Mouse (Mus musculus) neural tube, embryonic 15.5 days (tissue): ENCODE measurements around the gene Adam12. TPM values are rescaled to one million over a fixed set of nuclear protein-coding genes. Genes with fewer than 3 reads are reported as not detected.

Experiments used
- ATAC-seq: fragments of 200-750 bp; cut with Nextera tagmentation; 2 replicates; pipeline ENCODE4 v1.8.0; 2017; ENCODE audit warnings: mild to moderate bottlenecking, moderate TSS enrichment, moderate library complexity; ENCODE audit not compliant: low FRiP score
- H3K27ac ChIP-seq: fragments of 300-500 bp; sonication (generic); replicated peaks from 2 replicates; pipeline ENCODE4 v1.5.1; 2015; ENCODE audit warnings: mild to moderate bottlenecking, inconsistent platforms
- H3K27me3 ChIP-seq: fragments of 300-500 bp; sonication (generic); replicated peaks from 2 replicates; pipeline ENCODE4 v1.6.1; 2015; ENCODE audit warnings: inconsistent platforms
- H3K36me3 ChIP-seq: fragments of 300-500 bp; sonication (generic); 2 replicates; pipeline ENCODE4 v1.6.1; 2015; ENCODE audit warnings: inconsistent platforms
- H3K4me1 ChIP-seq: fragments of 300-500 bp; sonication (generic); 2 replicates; pipeline ENCODE4 v1.6.1; 2015; ENCODE audit warnings: inconsistent platforms
- H3K4me2 ChIP-seq: fragments of 300-500 bp; sonication (generic); 2 replicates; pipeline ENCODE4 v1.6.1; 2015; ENCODE audit warnings: inconsistent platforms, mild to moderate bottlenecking, moderate library complexity
- H3K4me3 ChIP-seq: fragments of 300-500 bp; sonication (generic); replicated peaks from 2 replicates; pipeline ENCODE4 v1.5.1; 2015; ENCODE audit warnings: mild to moderate bottlenecking, inconsistent platforms
- H3K9ac ChIP-seq: fragments of 300-500 bp; sonication (generic); replicated peaks from 2 replicates; pipeline ENCODE4 v1.6.1; 2015; ENCODE audit warnings: mild to moderate bottlenecking, inconsistent platforms
- H3K9me3 ChIP-seq: fragments of 300-500 bp; sonication (generic); replicated peaks from 2 replicates; pipeline ENCODE4 v1.6.1; 2016; ENCODE audit warnings: inconsistent platforms
- WGBS: fragments of 180-500 bp; shearing (Covaris S2); methylation state at CpG from one replicate; pipeline ENCODE4 v1.1.7; 2015; ENCODE audit warnings: mixed read lengths; 5-methylcytosine and 5-hydroxymethylcytosine counted together
- polyA plus RNA-seq: library from polyadenylated mRNA; unstranded; fragments of >200 nt; fragmentation: Nextera tagmentation; extraction: Ambion mirVana; gene quantifications from 2 replicates; pipeline ENCODE4 v1.2.1, GENCODE M21; 2015

Adam12 gene
- polyA plus RNA-seq, 1 experiment from 2014 or later: 3.7 TPM

- no peak overlapping the region for H3K9ac ChIP-seq
- no peaks in the 10 kb centered on the region for H3K27me3 ChIP-seq
- no peaks in the 10 kb centered on the region for H3K9me3 ChIP-seq
- WGBS: 21% methylated on average over 2 of the region's 2 CpGs
- no peak for ATAC-seq
- H3K36me3 ChIP-seq: no peaks in the 10 kb centered on the region
- peaks cover 7% of the 10 kb centered on the region; the same call in 1 of the 2 replicates for H3K4me1 ChIP-seq
- no peak overlapping the region for H3K4me3 ChIP-seq
- no peak overlapping the region for H3K4me2 ChIP-seq
- no peak overlapping the region for H3K27ac ChIP-seq
These were observed 138.1 kb downstream of the Adam12 start for GRCm38 (mm10) chr7:134093871-134094270.

DNA sequence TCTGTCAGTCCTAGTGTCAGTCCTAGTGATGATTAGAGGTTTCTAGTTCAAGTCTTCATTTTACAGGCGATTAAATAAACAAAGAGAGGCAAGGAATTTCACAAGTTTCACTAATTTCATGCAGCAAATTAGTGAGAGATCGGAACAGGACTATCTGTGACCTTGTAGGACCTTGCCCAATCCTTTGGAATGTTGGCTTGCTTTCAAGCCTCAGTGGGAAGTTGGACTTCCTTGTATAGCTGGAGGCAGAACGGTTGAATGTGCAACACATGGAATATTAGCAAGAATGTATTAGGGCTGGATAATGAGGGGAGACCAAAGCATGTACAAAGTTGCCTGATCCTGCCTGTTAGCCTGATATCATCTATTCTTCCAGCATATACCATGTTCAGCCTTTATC lies 141.2 kb downstream of the Adam12 start:
- Histone ChIP-seq H3K4me2 (no peak overlapping the region), H3K9ac (no peak overlapping the region), H3K4me3 (no peak overlapping the region), H3K9me3 (no peaks in the 10 kb centered on the region), H3K27me3 (no peaks in the 10 kb centered on the region), H3K4me1 (0 out of 2 replicates have a peak, but pooled peaks cover 7% of the 10 kb centered on the region), H3K27ac (no peak overlapping the region), H3K36me3 (no peaks in the 10 kb centered on the region)
- no peak for ATAC-seq
- WGBS: 88% methylated on average over 3 of the region's 3 CpGs

DNA sequence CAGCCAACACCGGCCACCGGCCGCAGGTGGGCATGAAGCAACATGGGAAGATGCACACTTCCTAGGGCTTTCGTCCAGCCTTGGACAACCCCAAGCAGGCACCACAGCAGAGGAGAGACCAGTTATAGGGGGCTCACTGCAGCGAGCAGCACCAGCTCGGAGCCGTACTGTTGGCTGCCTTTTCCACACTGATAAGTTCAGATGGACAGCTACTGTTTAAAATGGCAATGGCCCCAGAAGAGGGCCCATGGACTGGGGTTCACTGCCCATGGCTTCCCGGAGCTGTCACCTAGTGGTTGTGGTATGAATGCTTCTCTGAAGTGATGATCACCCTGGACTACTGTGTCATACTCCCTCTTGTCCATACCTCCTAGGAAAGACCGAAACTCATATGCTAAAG lies 141.7 kb downstream of the Adam12 start:
- no peaks in the 10 kb centered on the region for H3K27me3 ChIP-seq
- 0 out of 2 replicates have a peak, but pooled peaks cover 7% of the 10 kb centered on the region for H3K4me1 ChIP-seq
- WGBS: 96% methylated on average over 9 of the region's 9 CpGs
- no peaks in the 10 kb centered on the region for H3K36me3 ChIP-seq
- no peak overlapping the region for H3K4me2 ChIP-seq
- no peak overlapping the region for H3K9ac ChIP-seq
- H3K4me3 ChIP-seq: no peak overlapping the region
- ATAC-seq: no peak
- H3K27ac ChIP-seq: no peak overlapping the region
- H3K9me3 ChIP-seq: no peaks in the 10 kb centered on the region

- H3K4me2 ChIP-seq: no peak overlapping the region
- no peaks in the 10 kb centered on the region for H3K27me3 ChIP-seq
- H3K4me1 ChIP-seq: no peaks in the 10 kb centered on the region
- H3K27ac ChIP-seq: no peak overlapping the region
- H3K36me3 ChIP-seq: no peaks in the 10 kb centered on the region
- ATAC-seq: no peak
- no peak overlapping the region for H3K4me3 ChIP-seq
- H3K9me3 ChIP-seq: no peaks in the 10 kb centered on the region
- WGBS: 73% methylated on average over 14 of the region's 14 CpGs
- H3K9ac ChIP-seq: no peak overlapping the region
These were observed 143.2 kb downstream of the Adam12 start for GRCm38 (mm10) chr7:134088548-134089347.

DNA sequence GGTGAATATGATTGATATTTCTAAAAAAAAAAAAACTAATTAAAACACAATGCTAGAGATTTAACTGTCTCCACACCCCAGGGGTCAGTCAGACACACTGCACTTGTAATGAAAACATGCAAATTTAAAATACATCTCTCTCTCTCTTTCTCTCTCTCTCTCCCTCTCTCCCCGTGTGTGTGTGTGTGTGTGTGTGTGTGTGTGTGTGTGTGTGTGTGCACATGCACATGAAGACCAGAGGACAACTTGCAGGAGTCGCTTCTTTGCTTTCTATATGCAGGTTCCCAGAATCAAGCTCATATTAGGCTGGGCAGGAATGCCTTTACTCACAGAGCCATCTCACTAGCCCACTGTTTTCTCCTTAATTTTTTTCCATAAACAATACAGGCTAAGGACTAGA lies 146.6 kb downstream of the Adam12 start:
- Histone ChIP-seq H3K9ac (no peak overlapping the region), H3K4me3 (no peak overlapping the region), H3K4me1 (no peaks in the 10 kb centered on the region), H3K9me3 (no peaks in the 10 kb centered on the region), H3K27me3 (no peaks in the 10 kb centered on the region), H3K36me3 (no peaks in the 10 kb centered on the region), H3K4me2 (no peak overlapping the region), H3K27ac (no peak overlapping the region)
- ATAC-seq: no peak
- WGBS: 88% methylated on average over 2 of the region's 2 CpGs

DNA sequence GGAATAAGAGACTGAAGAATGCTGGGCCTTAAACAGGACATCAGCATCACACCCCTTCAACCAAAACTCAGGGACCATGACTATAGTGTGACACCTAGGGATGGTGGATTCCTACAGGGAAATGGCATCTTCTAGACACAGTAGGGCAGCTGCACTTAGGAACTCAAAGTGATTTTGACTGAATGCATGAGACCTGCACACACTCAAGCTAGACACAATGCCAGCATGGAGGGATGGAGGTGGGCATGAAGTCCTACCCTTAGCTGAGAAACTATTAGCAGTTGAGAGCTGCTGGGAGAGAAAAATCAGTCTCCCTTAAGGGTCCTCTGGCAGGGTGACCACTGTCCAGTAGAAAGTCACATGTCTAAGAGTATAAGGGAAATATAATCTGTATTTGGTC lies 147.0 kb downstream of the Adam12 start:
- H3K9me3 ChIP-seq: no peaks in the 10 kb centered on the region
- no peak overlapping the region for H3K4me2 ChIP-seq
- H3K4me3 ChIP-seq: no peak overlapping the region
- H3K27me3 ChIP-seq: no peaks in the 10 kb centered on the region
- H3K36me3 ChIP-seq: no peaks in the 10 kb centered on the region
- no peak for ATAC-seq
- no peak overlapping the region for H3K27ac ChIP-seq
- H3K9ac ChIP-seq: no peak overlapping the region
- H3K4me1 ChIP-seq: no peaks in the 10 kb centered on the region

DNA sequence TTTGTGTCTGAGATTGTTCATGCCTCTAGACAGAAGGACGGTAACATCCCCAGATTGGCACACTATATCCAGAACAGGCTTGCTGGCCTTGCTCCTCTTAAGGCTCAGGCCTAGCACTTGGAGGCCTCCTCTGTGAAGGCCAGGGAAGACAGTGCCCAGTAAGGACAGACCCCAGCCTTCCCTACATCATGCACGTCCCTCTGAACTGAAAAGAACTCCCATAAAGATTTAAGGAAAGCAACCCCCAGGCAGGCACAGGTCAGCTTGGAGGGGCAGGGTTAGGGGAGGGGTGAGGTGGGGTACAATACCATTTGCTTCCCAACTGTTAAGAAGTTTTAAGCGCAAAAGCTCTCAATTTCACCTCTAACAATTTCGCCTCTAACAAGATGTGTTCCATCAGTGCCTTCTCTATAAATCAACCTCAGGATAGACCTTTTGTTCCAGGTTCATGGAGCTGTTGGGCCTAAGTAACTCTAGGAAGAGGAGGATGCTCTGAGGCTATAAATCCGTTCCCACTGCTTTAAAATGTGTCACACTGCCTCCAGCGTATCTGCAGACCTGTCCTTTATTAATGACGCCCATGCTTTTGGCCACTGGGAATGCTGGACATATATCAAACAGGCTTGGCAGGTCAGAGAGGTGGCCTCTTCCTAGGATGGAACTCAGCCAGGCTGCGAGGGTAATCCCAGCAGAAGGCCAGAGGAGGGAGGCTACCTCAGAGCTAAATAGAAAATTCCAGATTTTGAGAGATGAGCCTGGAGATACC lies 150.5 kb downstream of the Adam12 start:
- H3K9me3 ChIP-seq: no peaks in the 10 kb centered on the region
- no peaks in the 10 kb centered on the region for H3K4me1 ChIP-seq
- H3K36me3 ChIP-seq: no peaks in the 10 kb centered on the region
- H3K27me3 ChIP-seq: no peaks in the 10 kb centered on the region
- no peak overlapping the region for H3K4me3 ChIP-seq
- H3K27ac ChIP-seq: no peak overlapping the region
- no peak for ATAC-seq
- 59% methylated on average over 8 of the region's 8 CpGs for WGBS
- no peak overlapping the region for H3K9ac ChIP-seq
- no peak overlapping the region for H3K4me2 ChIP-seq

- H3K27ac ChIP-seq: no peak overlapping the region
- 84% methylated on average over 17 of the region's 17 CpGs for WGBS
- H3K9me3 ChIP-seq: no peaks in the 10 kb centered on the region
- H3K4me1 ChIP-seq: no peaks in the 10 kb centered on the region
- no peaks in the 10 kb centered on the region for H3K27me3 ChIP-seq
- H3K36me3 ChIP-seq: no peaks in the 10 kb centered on the region
- ATAC-seq: no peak
- no peak overlapping the region for H3K4me2 ChIP-seq
- H3K4me3 ChIP-seq: no peak overlapping the region
- no peak overlapping the region for H3K9ac ChIP-seq
These were observed 151.8 kb downstream of the Adam12 start for GRCm38 (mm10) chr7:134079980-134080725.

DNA sequence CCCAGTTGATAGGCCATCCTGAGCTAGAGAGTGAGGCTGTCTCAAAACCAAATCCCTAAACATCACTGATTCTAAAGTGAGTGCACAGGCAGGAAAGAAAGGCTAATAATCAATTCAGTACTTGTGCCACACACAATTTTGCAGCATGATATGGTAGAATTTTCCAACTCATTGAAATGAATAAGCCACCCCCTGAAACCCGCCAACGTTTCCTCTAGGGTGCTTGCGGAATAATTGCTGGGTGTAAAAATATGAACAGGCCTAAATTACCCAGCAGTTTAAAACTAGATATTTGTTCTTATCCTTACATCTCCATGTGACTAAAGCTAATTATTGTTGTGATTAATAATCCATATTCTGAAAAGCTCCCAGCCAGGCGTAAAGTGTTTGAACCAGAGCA lies 154.3 kb downstream of the Adam12 start:
- no peak overlapping the region for H3K4me3 ChIP-seq
- ATAC-seq: no peak
- H3K9ac ChIP-seq: no peak overlapping the region
- H3K27ac ChIP-seq: no peak overlapping the region
- no peaks in the 10 kb centered on the region for H3K36me3 ChIP-seq
- 78% methylated on average over 4 of the region's 4 CpGs for WGBS
- H3K4me2 ChIP-seq: no peak overlapping the region
- no peaks in the 10 kb centered on the region for H3K9me3 ChIP-seq
- H3K4me1 ChIP-seq: no peaks in the 10 kb centered on the region
- H3K27me3 ChIP-seq: no peaks in the 10 kb centered on the region

GRCm38 (mm10) chr7:134073011-134073410 lies 158.9 kb downstream of the Adam12 start:
- Histone ChIP-seq H3K36me3 (no peaks in the 10 kb centered on the region), H3K4me1 (no peaks in the 10 kb centered on the region)
- 77% methylated on average over 5 of the region's 5 CpGs for WGBS

GRCm38 (mm10) chr7:134071153-134071885 lies 160.6 kb downstream of the Adam12 start:
- Histone ChIP-seq H3K9ac (no peak overlapping the region), H3K27ac (no peak overlapping the region), H3K36me3 (no peaks in the 10 kb centered on the region), H3K9me3 (no peaks in the 10 kb centered on the region), H3K4me3 (no peak overlapping the region), H3K4me2 (no peak overlapping the region), H3K27me3 (no peaks in the 10 kb centered on the region), H3K4me1 (no peaks in the 10 kb centered on the region)
- no peak for ATAC-seq
- WGBS: 82% methylated on average over 11 of the region's 11 CpGs

More at GRCm38 (mm10) chr7:134073011-134073410, 158.9 kb downstream of the Adam12 start:
- H3K27me3 ChIP-seq: no peaks in the 10 kb centered on the region
- no peak overlapping the region for H3K4me2 ChIP-seq
- no peak overlapping the region for H3K4me3 ChIP-seq
- no peak for ATAC-seq
- H3K27ac ChIP-seq: no peak overlapping the region
- H3K9me3 ChIP-seq: no peaks in the 10 kb centered on the region
- no peak overlapping the region for H3K9ac ChIP-seq
